Comparison of ENCODE assay signal across 11 mouse cellular contexts in genomic region chr7:118981346-118981745, GRCm38 (mm10). TPM values are rescaled to one million over a fixed set of nuclear protein-coding genes. Genes with fewer than 3 reads are reported as not detected.
DNase-seq lines count a peak whose midpoint lies in the region; ATAC-seq lines count a peak whose summit lies in the region.
"Had no signal": no experiment of that assay in that cellular context is flagged by ENCODE, and none has a peak within 500 bp of the region (broad histone marks: within the 10 kb centered on the region; RNA-seq: fewer than 3 reads in every experiment).

No protein-coding gene starts in this region.

- H3K9me3 ChIP-seq in hindbrain, embryonic 15.5 days: no peaks in the 10 kb centered on the region
- H3K9me3 ChIP-seq in hindbrain, embryonic 13.5 days: no peaks in the 10 kb centered on the region
- H3K9me3 ChIP-seq: liver, embryonic 15.5 days; neural tube, embryonic 12.5 days had no signal

- WGBS in hindbrain, embryonic 15.5 days: 65% methylated on average over 4 of the region's 4 CpGs
- WGBS in hindbrain, embryonic 13.5 days: 71% methylated on average over 4 of the region's 4 CpGs

- no peak overlapping the region for H3K27ac ChIP-seq in hindbrain, embryonic 15.5 days (replicated peaks)
- H3K27ac ChIP-seq in hindbrain, embryonic 13.5 days: no peak overlapping the region
- H3K27ac ChIP-seq: liver, embryonic 15.5 days; neural tube, embryonic 12.5 days had no signal

- H3K27me3 ChIP-seq in hindbrain, embryonic 15.5 days: no peaks in the 10 kb centered on the region
- H3K27me3 ChIP-seq in hindbrain, embryonic 13.5 days: no peaks in the 10 kb centered on the region
- H3K27me3 ChIP-seq: liver, embryonic 15.5 days; neural tube, embryonic 12.5 days; Patski had no signal

- no peak overlapping the region for H3K9ac ChIP-seq in hindbrain, embryonic 15.5 days
- no peak overlapping the region for H3K9ac ChIP-seq in hindbrain, embryonic 13.5 days
- H3K9ac ChIP-seq: liver, embryonic 15.5 days; neural tube, embryonic 12.5 days had no signal

- peak; percentile 23; the same call in 1 of the 2 replicates for ATAC-seq in hindbrain, embryonic 15.5 days (ENCODE audit: low FRiP score, low read depth)
- ATAC-seq in hindbrain, embryonic 13.5 days (ENCODE audit: low FRiP score): no peak
- ATAC-seq: Patski had no signal

- H3K4me1 ChIP-seq in hindbrain, embryonic 15.5 days (replicated peaks): peaks cover 50% of the 10 kb centered on the region
- peaks cover 65% of the 10 kb centered on the region for H3K4me1 ChIP-seq in hindbrain, embryonic 13.5 days (replicated peaks)
- H3K4me1 ChIP-seq: liver, embryonic 15.5 days had no signal

- DNase-seq in MN1 (ENCODE audit: low spot score): peak; percentile 13
- peak; percentile 79 for DNase-seq in adrenal gland, postnatal 10 days
- peak; percentile 57 for DNase-seq in kidney, adult 9 months
- DNase-seq in thymus, adult 18-20 months: no peak
- no peak for DNase-seq in left cerebral cortex, adult 11 months (ENCODE audit: low spot score)
- DNase-seq in right cerebral cortex, adult 2 months (ENCODE audit: low spot score in 2 of 2): no peak

- H3K4me3 ChIP-seq in hindbrain, embryonic 15.5 days: no peak overlapping the region
- no peak overlapping the region for H3K4me3 ChIP-seq in hindbrain, embryonic 13.5 days
- H3K4me3 ChIP-seq: liver, embryonic 15.5 days; neural tube, embryonic 12.5 days had no signal

- no peak overlapping the region for H3K4me2 ChIP-seq in hindbrain, embryonic 15.5 days
- H3K4me2 ChIP-seq in hindbrain, embryonic 13.5 days: no peak overlapping the region
- H3K4me2 ChIP-seq: liver, embryonic 15.5 days; neural tube, embryonic 12.5 days had no signal

- no peaks in the 10 kb centered on the region for H3K36me3 ChIP-seq in hindbrain, embryonic 15.5 days
- H3K36me3 ChIP-seq in hindbrain, embryonic 13.5 days: peaks cover 15% of the 10 kb centered on the region
- H3K36me3 ChIP-seq: liver, embryonic 15.5 days had no signal

RNA-seq across cellular contexts. Expression of gene Gprc5b, which starts 13.7 kb away (rescaled TPM):
- 5.2 and 5.9 TPM in 2 replicates for polyA plus RNA-seq in hindbrain, embryonic 15.5 days (2015; fragmentation: Nextera tagmentation; extraction: Ambion mirVana)
- 7.9 and 8.1 TPM in 2 replicates for polyA plus RNA-seq in hindbrain, embryonic 13.5 days (2015; fragmentation: Nextera tagmentation; extraction: Ambion mirVana)
- total RNA-seq in adrenal gland, postnatal 10 days (2021): 10 to 100 TPM; 67.5 to 67.8 TPM

Comparison
In these comparisons a context has a peak if more than half of its experiments do, and no peak if none do; other contexts are left out.
1. DNase-seq: peak in MN1 (single experiment), adrenal gland, postnatal 10 days (single experiment) and kidney, adult 9 months (single experiment); none in thymus, adult 18-20 months (0 of 2), left cerebral cortex, adult 11 months (single experiment) and right cerebral cortex, adult 2 months (0 of 2).